Mouse (Mus musculus): ENCODE measurements around the gene Samd14. TPM values are rescaled to one million over a fixed set of nuclear protein-coding genes. Genes with fewer than 3 reads are reported as not detected.

Samd14 gene
- polyA plus RNA-seq, 1 experiment from 2014 or later = 22.8 TPM

GRCm38 (mm10) chr11:95046980-95047680 lies 37.5 kb downstream of the Samd14 start:
- no peak overlapping the region for H3K9ac ChIP-seq (replicated peaks; ENCODE audit: low read depth, low read length)
- ATAC-seq (ENCODE audit: insufficient number of reproducible peaks, insufficient read depth, low FRiP score, low read depth) = peak; percentile 42; the same call in 1 of the 2 replicates
- no peak overlapping the region for H3K4me2 ChIP-seq (replicated peaks; ENCODE audit: low read depth, low read length)
- H3K27me3 ChIP-seq (ENCODE audit: control insufficient read depth, insufficient read depth, low read length) = no peaks in the 10 kb centered on the region
- no peak overlapping the region for H3K4me3 ChIP-seq (ENCODE audit: low read depth, low read length)
- no peaks in the 10 kb centered on the region for H3K9me3 ChIP-seq (ENCODE audit: control insufficient read depth, low read depth, low read length)
- H3K27ac ChIP-seq (ENCODE audit: low read length) = no peak overlapping the region
- no peaks in the 10 kb centered on the region; the same call in 1 of the 2 replicates for H3K4me1 ChIP-seq (ENCODE audit: control insufficient read depth, insufficient read depth, low read length)
- WGBS = 56% methylated on average over 9 of the region's 9 CpGs
- peaks cover 7% of the 10 kb centered on the region; the same call in 1 of the 2 replicates for H3K36me3 ChIP-seq (ENCODE audit: control insufficient read depth, insufficient read depth, low read length)

GRCm38 (mm10) chr11:95053062-95053461 lies 43.4 kb downstream of the Samd14 start:
- H3K4me1 ChIP-seq (ENCODE audit: control insufficient read depth, insufficient read depth, low read length) = no peaks in the 10 kb centered on the region
- peaks cover 3% of the 10 kb centered on the region for H3K36me3 ChIP-seq (ENCODE audit: control insufficient read depth, insufficient read depth, low read length)
- no peak overlapping the region for H3K4me2 ChIP-seq (replicated peaks; ENCODE audit: low read depth, low read length)
- H3K9ac ChIP-seq (replicated peaks; ENCODE audit: low read depth, low read length) = no peak overlapping the region
- H3K4me3 ChIP-seq (ENCODE audit: low read depth, low read length) = no peak overlapping the region
- H3K27ac ChIP-seq (ENCODE audit: low read length) = no peak overlapping the region
- H3K9me3 ChIP-seq (ENCODE audit: control insufficient read depth, low read depth, low read length) = no peaks in the 10 kb centered on the region
- WGBS = 77% methylated on average over 9 of the region's 9 CpGs
- H3K27me3 ChIP-seq (ENCODE audit: control insufficient read depth, insufficient read depth, low read length) = no peaks in the 10 kb centered on the region
- ATAC-seq (ENCODE audit: insufficient number of reproducible peaks, insufficient read depth, low FRiP score, low read depth) = no peak

GRCm38 (mm10) chr11:95056768-95057501 lies 47.3 kb downstream of the Samd14 start:
- peaks cover 13% of the 10 kb centered on the region for H3K36me3 ChIP-seq (ENCODE audit: control insufficient read depth, insufficient read depth, low read length)
- no peaks in the 10 kb centered on the region for H3K4me1 ChIP-seq (ENCODE audit: control insufficient read depth, insufficient read depth, low read length)
- H3K27ac ChIP-seq (ENCODE audit: low read length) = no peak overlapping the region
- H3K4me3 ChIP-seq (ENCODE audit: low read depth, low read length) = no peak overlapping the region
- 46% methylated on average over 19 of the region's 19 CpGs for WGBS
- no peaks in the 10 kb centered on the region for H3K9me3 ChIP-seq (ENCODE audit: control insufficient read depth, low read depth, low read length)
- H3K9ac ChIP-seq (replicated peaks; ENCODE audit: low read depth, low read length) = no peak overlapping the region
- no peak overlapping the region for H3K4me2 ChIP-seq (replicated peaks; ENCODE audit: low read depth, low read length)
- no peaks in the 10 kb centered on the region for H3K27me3 ChIP-seq (ENCODE audit: control insufficient read depth, insufficient read depth, low read length)
- no peak for ATAC-seq (ENCODE audit: insufficient number of reproducible peaks, insufficient read depth, low FRiP score, low read depth)

GRCm38 (mm10) chr11:95069226-95069957 lies 59.7 kb downstream of the Samd14 start:
- Histone ChIP-seq H3K4me1 (ENCODE audit: control insufficient read depth, insufficient read depth, low read length) (peaks cover 40% of the 10 kb centered on the region), H3K27me3 (ENCODE audit: control insufficient read depth, insufficient read depth, low read length) (no peaks in the 10 kb centered on the region), H3K36me3 (ENCODE audit: control insufficient read depth, insufficient read depth, low read length) (0 out of 2 replicates have a peak, but pooled peaks cover 4% of the 10 kb centered on the region), H3K9me3 (ENCODE audit: control insufficient read depth, low read depth, low read length) (no peaks in the 10 kb centered on the region), H3K27ac (ENCODE audit: low read length) (peak overlapping the region; percentile 2; the same call in 1 of the 2 replicates), H3K4me3 (ENCODE audit: low read depth, low read length) (no peak overlapping the region), H3K4me2 (replicated peaks; ENCODE audit: low read depth, low read length) (no peak overlapping the region), H3K9ac (replicated peaks; ENCODE audit: low read depth, low read length) (no peak overlapping the region)
- WGBS = 76% methylated on average over 10 of the region's 10 CpGs
- no peak for ATAC-seq (ENCODE audit: insufficient number of reproducible peaks, insufficient read depth, low FRiP score, low read depth)

GRCm38 (mm10) chr11:95070140-95071107 lies 60.7 kb downstream of the Samd14 start:
- Histone ChIP-seq H3K36me3 (ENCODE audit: control insufficient read depth, insufficient read depth, low read length) (0 out of 2 replicates have a peak, but pooled peaks cover 2% of the 10 kb centered on the region), H3K4me1 (ENCODE audit: control insufficient read depth, insufficient read depth, low read length) (peaks cover 50% of the 10 kb centered on the region), H3K27me3 (ENCODE audit: control insufficient read depth, insufficient read depth, low read length) (no peaks in the 10 kb centered on the region), H3K27ac (ENCODE audit: low read length) (peak overlapping the region; percentile 2; the same call in 1 of the 2 replicates), H3K4me3 (ENCODE audit: low read depth, low read length) (no peak overlapping the region), H3K4me2 (replicated peaks; ENCODE audit: low read depth, low read length) (no peak overlapping the region), H3K9ac (replicated peaks; ENCODE audit: low read depth, low read length) (no peak overlapping the region), H3K9me3 (ENCODE audit: control insufficient read depth, low read depth, low read length) (no peaks in the 10 kb centered on the region)
- 56% methylated on average over 8 of the region's 8 CpGs for WGBS
- no peak for ATAC-seq (ENCODE audit: insufficient number of reproducible peaks, insufficient read depth, low FRiP score, low read depth)

- Histone ChIP-seq H3K4me3 (ENCODE audit: low read depth, low read length) (no peak overlapping the region), H3K9ac (replicated peaks; ENCODE audit: low read depth, low read length) (no peak overlapping the region), H3K4me2 (replicated peaks; ENCODE audit: low read depth, low read length) (no peak overlapping the region), H3K4me1 (ENCODE audit: control insufficient read depth, insufficient read depth, low read length) (peaks cover 51% of the 10 kb centered on the region), H3K36me3 (ENCODE audit: control insufficient read depth, insufficient read depth, low read length) (no peaks in the 10 kb centered on the region), H3K27ac (ENCODE audit: low read length) (peak overlapping the region; percentile 2; the same call in 1 of the 2 replicates), H3K9me3 (ENCODE audit: control insufficient read depth, low read depth, low read length) (no peaks in the 10 kb centered on the region), H3K27me3 (ENCODE audit: control insufficient read depth, insufficient read depth, low read length) (no peaks in the 10 kb centered on the region)
- ATAC-seq (ENCODE audit: insufficient number of reproducible peaks, insufficient read depth, low FRiP score, low read depth) = 0 out of 2 replicates have a peak, but pooled peaks have one; percentile 10
- WGBS = 29% methylated on average over 7 of the region's 7 CpGs
Observed at GRCm38 (mm10) chr11:95071266-95071665, 61.6 kb downstream of the Samd14 start.

- no peak for ATAC-seq (ENCODE audit: insufficient number of reproducible peaks, insufficient read depth, low FRiP score, low read depth)
- Histone ChIP-seq H3K4me2 (replicated peaks; ENCODE audit: low read depth, low read length) (no peak overlapping the region), H3K27ac (ENCODE audit: low read length) (no peak overlapping the region; the same call in 1 of the 2 replicates), H3K36me3 (ENCODE audit: control insufficient read depth, insufficient read depth, low read length) (no peaks in the 10 kb centered on the region), H3K9me3 (ENCODE audit: control insufficient read depth, low read depth, low read length) (no peaks in the 10 kb centered on the region), H3K4me1 (ENCODE audit: control insufficient read depth, insufficient read depth, low read length) (peaks cover 51% of the 10 kb centered on the region), H3K9ac (replicated peaks; ENCODE audit: low read depth, low read length) (no peak overlapping the region), H3K4me3 (ENCODE audit: low read depth, low read length) (no peak overlapping the region), H3K27me3 (ENCODE audit: control insufficient read depth, insufficient read depth, low read length) (no peaks in the 10 kb centered on the region)
- 78% methylated on average over 8 of the region's 8 CpGs for WGBS
Observed at GRCm38 (mm10) chr11:95072136-95072535, 62.5 kb downstream of the Samd14 start.
